Mouse (Mus musculus) liver, adult 2 months (tissue): Measurements from ENCODE around the gene Gm45808. TPM values are rescaled to one million over a fixed set of nuclear protein-coding genes. Genes with fewer than 3 reads are reported as not detected.
A peak's percentile ranks its signal among the peaks of the same experiment; 100 is the strongest.

Source experiments
- DNase-seq: peaks from one replicate; pipeline ENCODE4 v3.0.0-alpha.2; 2011; ENCODE audit warnings: low read depth, low spot score; ENCODE audit errors: extremely low read depth
- H3K27ac ChIP-seq: fragments of 200-500 bp; replicated peaks from 2 replicates; pipeline ENCODE4 v1.5.1; 2012; ENCODE audit warnings: low read depth, mild to moderate bottlenecking, control low read depth, inconsistent platforms, low read length; ENCODE audit not compliant: insufficient read depth
- H3K27me3 ChIP-seq: fragments of 200-500 bp; 2 replicates; pipeline ENCODE4 v1.6.1; 2012; ENCODE audit warnings: mild to moderate bottlenecking, moderate library complexity, low read length, inconsistent platforms; ENCODE audit not compliant: control insufficient read depth, insufficient read depth
- H3K36me3 ChIP-seq: fragments of 200-500 bp; 2 replicates; pipeline ENCODE4 v1.6.1; 2012; ENCODE audit warnings: low read length, inconsistent platforms; ENCODE audit not compliant: control insufficient read depth, insufficient read depth
- H3K4me1 ChIP-seq: fragments of 200-500 bp; 2 replicates; pipeline ENCODE4 v1.6.1; 2011; ENCODE audit warnings: low read length; ENCODE audit not compliant: control insufficient read depth, insufficient read depth
- H3K4me3 ChIP-seq: fragments of 200-500 bp; 2 replicates; pipeline ENCODE4 v1.5.1; 2011; ENCODE audit warnings: low read depth, mild to moderate bottlenecking, control low read depth, low read length, moderate library complexity; ENCODE audit not compliant: insufficient read depth
- H3K79me2 ChIP-seq: fragments of 200-500 bp; 2 replicates; pipeline ENCODE4 v1.6.1; 2012; ENCODE audit warnings: inconsistent platforms, mild to moderate bottlenecking, low read length, moderate library complexity; ENCODE audit not compliant: control insufficient read depth, insufficient read depth
- H3K9ac ChIP-seq: fragments of 200-500 bp; 2 replicates; pipeline ENCODE4 v1.6.1; 2012; ENCODE audit warnings: low read depth, mild to moderate bottlenecking, control low read depth, inconsistent platforms, low read length
- CTCF ChIP-seq: fragments of 200-500 bp; IDR thresholded peaks from 2 replicates; pipeline ENCODE4 v1.5.1; 2011; ENCODE audit warnings: low read depth, low read length, control low read depth
- POLR2A ChIP-seq: fragments of 200-500 bp; IDR thresholded peaks from 2 replicates; pipeline ENCODE4 v1.6.1; 2011; ENCODE audit warnings: low read length, control low read depth; ENCODE audit not compliant: insufficient read depth; ENCODE audit errors: extremely low read depth
- WGBS: fragments of 180-500 bp; shearing (Covaris S2); methylation state at CpG from one replicate; pipeline ENCODE4 v1.1.7; 2018; 5-methylcytosine and 5-hydroxymethylcytosine counted together
- polyA plus RNA-seq: library from polyadenylated mRNA; depleted of rRNA; stranded (reverse); fragments of >200 nt; gene quantifications from 2 replicates; pipeline ENCODE4 v1.2.3, GENCODE M21; 2012
- total RNA-seq: library from RNA; depleted of rRNA; stranded (reverse); fragments of >200 nt; gene quantifications from 2 replicates; pipeline ENCODE4 v1.2.3, GENCODE M21; 2014

The Gm45808 gene
- total and polyA plus RNA-seq, 2 experiments = 0.28 to 1.3 TPM

GRCm38 (mm10) chr7:45498427-45498826 is 11.8 kb upstream of the Gm45808 start:
- H3K9ac ChIP-seq = no peak overlapping the region
- no peak overlapping the region for H3K4me3 ChIP-seq
- peaks cover 22% of the 10 kb centered on the region for H3K36me3 ChIP-seq
- no peak for DNase-seq
- H3K27ac ChIP-seq = no peak overlapping the region
- H3K4me1 ChIP-seq = peaks cover 2% of the 10 kb centered on the region
- H3K79me2 ChIP-seq = no peaks in the 10 kb centered on the region
- H3K27me3 ChIP-seq = no peaks in the 10 kb centered on the region
- WGBS = 97% methylated on average over 6 of the region's 6 CpGs
- TF ChIP-seq CTCF (no peak), POLR2A (no peak)

GRCm38 (mm10) chr7:45494548-45494947 is 7.9 kb upstream of the Gm45808 start:
- Histone ChIP-seq H3K36me3 (peaks cover 17% of the 10 kb centered on the region; the same call in 1 of the 2 replicates), H3K27me3 (no peaks in the 10 kb centered on the region), H3K9ac (no peak overlapping the region), H3K79me2 (no peaks in the 10 kb centered on the region), H3K27ac (0 out of 2 replicates have a peak overlapping the region, but pooled peaks have one; percentile 4), H3K4me3 (no peak overlapping the region), H3K4me1 (peaks cover 24% of the 10 kb centered on the region)
- 67% methylated on average over 9 of the region's 9 CpGs for WGBS
- TF ChIP-seq CTCF (no peak), POLR2A (no peak)
- DNase-seq = peak; percentile 69

- H3K36me3 ChIP-seq = peaks cover 9% of the 10 kb centered on the region; the same call in 1 of the 2 replicates
These were observed 6.3 kb upstream of the Gm45808 start for GRCm38 (mm10) chr7:45492951-45493350.

GRCm38 (mm10) chr7:45492225-45492844 is 5.7 kb upstream of the Gm45808 start:
- no peak for TF ChIP-seq CTCF
- no peak for TF ChIP-seq POLR2A
- H3K9ac ChIP-seq = no peak overlapping the region
- DNase-seq = no peak
- H3K27ac ChIP-seq = peak overlapping the region; percentile 57
- no peak overlapping the region for H3K4me3 ChIP-seq
- H3K4me1 ChIP-seq = peaks cover 32% of the 10 kb centered on the region
- no peaks in the 10 kb centered on the region for H3K27me3 ChIP-seq
- 72% methylated on average over 8 of the region's 8 CpGs for WGBS
- peaks cover 6% of the 10 kb centered on the region; the same call in 1 of the 2 replicates for H3K79me2 ChIP-seq
- peaks cover 9% of the 10 kb centered on the region; the same call in 1 of the 2 replicates for H3K36me3 ChIP-seq

More at GRCm38 (mm10) chr7:45492951-45493350, 6.3 kb upstream of the Gm45808 start:
- no peaks in the 10 kb centered on the region for H3K27me3 ChIP-seq
- H3K9ac ChIP-seq = no peak overlapping the region
- peaks cover 4% of the 10 kb centered on the region; the same call in 1 of the 2 replicates for H3K79me2 ChIP-seq
- peak overlapping the region; percentile 84 for H3K27ac ChIP-seq
- H3K4me3 ChIP-seq = no peak overlapping the region
- peaks cover 30% of the 10 kb centered on the region for H3K4me1 ChIP-seq
- TF ChIP-seq POLR2A (no peak), CTCF (no peak)
- WGBS = 17% methylated on average over 5 of the region's 5 CpGs
- DNase-seq = peak; percentile 97

GRCm38 (mm10) chr7:45491264-45491663 is 4.7 kb upstream of the Gm45808 start:
- Histone ChIP-seq H3K27me3 (no peaks in the 10 kb centered on the region), H3K36me3 (peaks cover 9% of the 10 kb centered on the region; the same call in 1 of the 2 replicates), H3K9ac (peak overlapping the region; percentile 61; the same call in 1 of the 2 replicates), H3K4me3 (no peak overlapping the region), H3K4me1 (peaks cover 39% of the 10 kb centered on the region), H3K79me2 (peaks cover 9% of the 10 kb centered on the region; the same call in 1 of the 2 replicates), H3K27ac (peak overlapping the region; percentile 91)
- WGBS = 4% methylated on average over 3 of the region's 3 CpGs
- peak; percentile 95 for DNase-seq
- TF ChIP-seq POLR2A (no peak), CTCF (no peak)

GRCm38 (mm10) chr7:45490822-45491221 is 4.2 kb upstream of the Gm45808 start:
- WGBS = 27% methylated on average over 9 of the region's 9 CpGs
- Histone ChIP-seq H3K79me2 (peaks cover 9% of the 10 kb centered on the region; the same call in 1 of the 2 replicates), H3K9ac (peak overlapping the region; percentile 61), H3K4me3 (no peak overlapping the region), H3K27me3 (no peaks in the 10 kb centered on the region), H3K4me1 (peaks cover 41% of the 10 kb centered on the region), H3K27ac (peak overlapping the region; percentile 91), H3K36me3 (peaks cover 13% of the 10 kb centered on the region; the same call in 1 of the 2 replicates)
- TF ChIP-seq POLR2A = no peak
- TF ChIP-seq CTCF = no peak
- DNase-seq = no peak
